Mouse (Mus musculus): ENCODE results near the gene Hdgf.
"Not testable (repeated sequence)": the region's sequence is repeated elsewhere in the genome, so short reads cannot be mapped to it uniquely, and the experiment has no call there.

The Hdgf gene

DNA sequence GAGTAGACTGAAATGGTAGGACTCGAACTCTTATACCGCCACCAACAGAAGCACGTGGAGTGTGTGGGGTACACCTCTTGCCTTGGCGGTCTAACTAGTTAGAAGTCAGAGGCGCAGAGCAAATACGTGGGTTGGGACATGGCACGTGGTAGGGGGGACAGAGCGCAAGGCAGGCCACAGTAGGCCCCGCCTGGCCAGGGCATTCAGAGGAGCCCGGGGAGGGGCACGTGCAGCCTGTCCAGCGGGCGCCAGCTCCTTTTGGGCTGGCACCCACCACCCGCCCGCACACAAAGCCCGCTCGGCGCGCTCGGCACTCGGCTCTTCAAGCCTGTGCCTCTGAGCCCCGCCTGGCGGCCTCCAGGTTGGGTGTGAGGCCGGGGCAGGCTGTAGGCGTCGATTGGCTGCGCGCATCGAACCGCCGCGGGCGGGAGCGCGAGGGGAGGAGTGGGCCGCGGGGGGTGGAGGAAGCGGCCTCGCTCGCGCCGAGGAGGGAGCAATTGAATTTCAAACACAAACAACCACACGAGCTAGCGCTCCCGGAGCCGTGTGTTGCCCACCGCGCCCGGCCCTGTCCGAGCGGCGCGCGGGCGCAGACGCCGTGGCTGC is at the start of gene Hdgf:
Hdgf (plus strand) TSS at position 442 of the 606 bp plus-strand sequence.
- DNase-seq (ENCODE audit: low read depth, low spot score), result peak; percentile 97

DNA sequence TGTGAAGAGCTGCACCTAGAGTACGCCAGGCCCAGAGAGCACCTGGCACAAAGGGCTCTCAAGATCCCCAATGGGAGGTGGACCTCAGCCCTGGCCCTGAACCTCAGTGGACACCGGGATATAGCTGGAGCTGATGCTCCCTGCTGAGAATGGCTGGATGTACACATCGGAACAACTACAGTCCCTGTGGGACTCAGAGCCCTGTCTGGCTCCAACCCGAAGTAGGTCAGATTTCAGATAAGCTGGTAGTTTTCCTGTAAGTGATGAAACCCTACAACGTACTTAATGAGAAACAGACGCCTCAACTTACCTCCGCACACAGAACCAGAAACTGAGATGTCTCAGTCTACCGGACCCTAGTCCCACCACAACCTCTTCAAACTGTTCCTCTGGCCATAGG is 48.5 kb upstream of the Hdgf start:
- no peak for DNase-seq (ENCODE audit: low read depth, low spot score)

DNA sequence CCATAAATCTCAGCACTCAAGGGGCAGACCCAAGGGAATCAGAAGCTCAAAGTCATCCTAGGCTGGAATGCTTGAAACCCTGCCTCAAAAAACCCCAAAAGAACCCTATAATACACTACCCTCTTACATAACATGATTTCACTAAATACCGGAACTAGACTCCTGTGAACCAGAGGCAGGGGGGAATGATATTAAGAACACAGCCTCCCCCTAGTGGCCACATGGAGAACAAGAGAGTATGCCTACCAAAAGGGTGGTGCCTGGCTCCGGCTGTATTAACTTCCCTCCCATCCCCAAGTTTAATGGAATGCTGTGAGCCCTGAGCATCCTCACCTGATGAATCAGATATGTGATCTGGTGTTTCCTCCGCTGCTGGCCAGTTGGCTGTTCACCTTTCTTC is 46.3 kb upstream of the Hdgf start:
- DNase-seq (ENCODE audit: low read depth, low spot score), result peak; percentile 65

DNA sequence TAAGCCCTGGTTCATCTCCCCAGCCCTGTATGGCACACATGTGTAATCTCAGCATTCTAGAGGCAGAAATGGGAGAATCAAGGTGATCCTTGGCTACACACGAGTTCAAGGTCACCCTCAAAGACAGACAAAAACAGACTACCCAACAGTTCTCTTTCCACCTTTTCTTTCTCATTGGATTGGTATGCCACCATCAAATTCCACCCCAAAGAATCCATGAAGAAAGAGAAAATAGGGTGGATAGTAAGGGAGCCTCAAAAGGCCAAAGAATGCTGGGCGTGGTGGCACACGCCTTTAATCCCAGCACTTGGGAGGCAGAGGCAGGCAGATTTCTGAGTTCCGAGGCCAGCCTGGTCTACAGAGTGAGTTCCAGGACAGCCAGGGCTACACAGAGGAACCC is 42.0 kb upstream of the Hdgf start:
- DNase-seq (ENCODE audit: low read depth, low spot score), result not testable (repeated sequence)

DNA sequence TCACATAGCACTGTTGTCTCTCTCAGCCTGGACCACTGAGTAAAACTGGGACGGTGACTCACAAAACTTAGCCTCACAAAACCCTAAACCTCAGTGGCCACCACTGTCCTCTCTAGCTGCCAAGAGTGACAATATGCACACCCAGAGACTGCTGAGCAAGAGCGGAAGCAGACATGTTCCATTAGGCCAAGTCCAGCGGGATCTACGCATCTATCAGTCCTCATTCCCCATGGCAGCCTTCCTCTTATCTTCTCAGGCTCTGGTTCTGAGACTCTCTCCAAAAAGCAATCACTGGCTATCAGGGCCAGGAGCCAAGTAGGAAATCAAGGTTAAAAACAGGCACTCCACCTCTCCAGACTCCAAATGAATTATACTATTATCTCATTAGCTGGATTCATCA is 28.4 kb upstream of the Hdgf start:
- no peak for DNase-seq (ENCODE audit: low read depth, low spot score)

DNA sequence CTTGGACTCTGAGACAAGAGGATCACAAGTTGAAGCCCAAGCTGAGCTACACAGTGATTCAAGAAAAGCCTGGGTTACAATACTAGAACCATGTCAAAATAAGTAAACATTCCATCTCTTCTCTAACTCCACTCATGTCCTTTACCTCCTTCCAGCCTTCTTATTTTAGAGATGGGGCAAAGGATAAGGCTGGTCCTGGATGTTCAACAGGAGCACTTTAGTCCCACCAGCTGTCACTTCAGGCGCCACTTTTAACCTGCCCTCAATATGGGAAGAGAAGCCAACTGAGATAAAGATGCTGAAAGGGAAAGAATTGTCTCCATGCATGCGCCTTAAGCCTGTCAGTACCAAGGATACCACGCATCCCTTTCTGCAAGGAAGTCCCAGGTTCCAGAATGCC is 21.8 kb upstream of the Hdgf start:
- DNase-seq (ENCODE audit: low read depth, low spot score), result no peak

DNA sequence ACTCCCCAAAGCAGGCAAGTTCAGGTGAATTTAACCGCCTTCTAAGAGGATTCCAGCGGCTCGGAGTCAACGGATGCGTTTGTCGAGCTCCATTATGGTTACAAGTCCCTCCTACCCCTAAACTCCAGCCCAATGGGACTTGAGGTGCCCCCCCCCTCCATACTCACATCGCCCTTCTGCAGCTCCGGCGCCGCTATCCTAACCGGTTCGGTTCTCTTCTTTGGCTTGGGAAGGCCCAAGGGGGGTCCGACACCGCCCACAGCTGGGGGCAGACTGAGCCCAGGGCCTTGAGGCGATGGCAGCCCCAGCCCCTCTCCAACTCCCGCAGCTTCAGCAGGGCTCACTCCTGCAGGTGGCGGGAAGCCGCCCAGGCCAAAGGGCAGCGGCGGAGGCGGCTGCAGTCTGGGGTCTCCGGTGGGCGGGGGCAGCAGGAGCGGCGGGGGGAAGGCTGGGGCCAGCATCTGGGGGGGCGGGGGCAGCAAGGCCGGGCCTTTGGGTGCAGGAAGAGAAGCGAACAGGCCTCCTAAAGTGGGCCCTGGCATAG is 21.3 kb upstream of the Hdgf start:
- DNase-seq (ENCODE audit: low read depth, low spot score), result no peak

DNA sequence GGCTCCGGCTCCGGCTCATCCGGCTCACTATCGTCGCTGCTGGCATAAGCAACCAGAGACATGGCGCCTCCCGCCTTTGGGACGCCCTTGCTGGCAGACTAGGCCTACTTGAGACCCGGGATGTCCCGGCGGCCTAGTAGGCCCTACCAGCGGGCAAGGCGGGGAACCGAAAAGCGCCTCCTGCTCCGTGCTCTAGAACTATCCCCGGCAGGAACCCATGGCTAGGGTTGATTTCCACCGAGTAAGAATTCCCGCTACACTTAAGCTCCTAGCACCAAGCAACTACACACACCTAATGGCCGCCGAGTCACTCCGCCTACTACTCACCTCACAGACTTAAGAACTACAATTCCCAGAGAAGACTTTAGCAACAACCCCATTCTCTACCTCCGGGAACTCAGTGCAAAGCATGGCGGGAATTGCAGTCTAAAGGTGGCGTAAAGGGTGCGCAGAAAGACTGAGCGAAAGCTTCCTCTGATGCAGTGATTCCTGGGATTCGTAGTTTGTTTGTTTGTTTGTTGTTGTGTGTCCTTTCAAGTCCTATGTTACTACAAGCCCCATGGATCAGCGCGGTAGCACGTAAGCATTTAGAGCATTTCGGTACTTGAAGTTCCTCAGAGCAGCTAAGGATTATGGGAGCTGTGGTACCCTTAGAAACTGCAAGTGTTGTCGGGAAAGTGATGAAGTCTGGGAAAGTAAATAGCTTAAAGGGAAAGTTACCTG is 20.7 kb upstream of the Hdgf start, which contains the start of gene Prcc:
Prcc (minus strand) TSS at position 328 of the 723 bp plus-strand sequence.
- peak; percentile 99 for DNase-seq (ENCODE audit: low read depth, low spot score)

DNA sequence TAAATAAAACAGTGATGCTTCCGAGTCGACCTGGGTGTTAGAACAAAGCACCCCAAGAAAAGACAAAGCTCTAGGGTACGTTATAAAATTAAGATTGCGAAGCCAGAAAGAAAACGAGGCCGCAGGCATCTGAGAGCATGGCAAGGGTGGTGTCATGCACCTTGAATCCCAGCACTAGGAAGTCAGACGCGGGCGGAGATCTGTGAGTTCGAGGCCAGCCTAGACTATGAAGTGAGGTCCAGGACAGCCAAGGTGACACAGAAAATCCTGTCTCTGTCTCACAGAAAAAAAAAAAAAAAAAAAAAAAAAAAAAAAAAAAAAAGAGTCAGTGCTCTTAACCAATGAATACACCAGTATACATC is 20.1 kb upstream of the Hdgf start:
- DNase-seq (ENCODE audit: low read depth, low spot score), result no peak

DNA sequence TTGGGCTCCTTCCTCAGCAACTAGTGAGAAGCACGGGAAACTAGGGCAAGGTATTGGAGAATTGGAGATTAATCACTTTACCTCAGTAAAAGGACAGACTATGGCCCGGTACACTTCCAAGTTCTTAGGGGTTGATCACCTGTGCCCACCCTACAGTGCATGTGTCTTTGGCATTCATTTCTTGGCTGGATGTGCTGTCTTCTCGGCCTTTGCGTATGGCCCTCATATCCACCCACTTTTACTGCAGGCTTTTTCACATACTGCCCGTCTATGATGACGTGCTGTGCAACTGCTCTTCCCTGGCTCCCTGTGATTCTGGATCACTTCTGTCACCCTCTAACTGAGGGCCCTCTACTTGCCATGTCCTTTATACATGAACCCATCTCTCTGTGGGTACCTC is 19.7 kb upstream of the Hdgf start:
- DNase-seq (ENCODE audit: low read depth, low spot score), result no peak

DNA sequence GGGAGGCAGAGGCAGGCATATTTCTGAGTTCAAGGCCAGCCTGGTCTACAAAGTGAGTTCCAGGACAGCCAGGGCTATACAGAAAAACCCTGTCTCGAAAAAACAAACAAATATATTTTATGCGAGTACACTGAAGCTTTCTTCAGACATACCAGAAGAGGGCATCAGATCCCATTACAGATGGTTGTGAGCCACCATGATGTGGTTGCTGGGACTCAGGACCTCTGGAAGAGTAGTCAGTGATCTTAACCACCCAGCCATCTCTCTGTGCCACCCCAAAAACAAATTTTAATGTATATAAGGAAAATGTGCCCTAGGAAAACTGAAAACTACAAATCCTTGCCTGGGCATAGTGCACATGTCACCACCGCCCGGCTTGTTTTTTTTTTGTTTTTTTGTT is 18.7 kb upstream of the Hdgf start:
- DNase-seq (ENCODE audit: low read depth, low spot score), result not testable (repeated sequence)

DNA sequence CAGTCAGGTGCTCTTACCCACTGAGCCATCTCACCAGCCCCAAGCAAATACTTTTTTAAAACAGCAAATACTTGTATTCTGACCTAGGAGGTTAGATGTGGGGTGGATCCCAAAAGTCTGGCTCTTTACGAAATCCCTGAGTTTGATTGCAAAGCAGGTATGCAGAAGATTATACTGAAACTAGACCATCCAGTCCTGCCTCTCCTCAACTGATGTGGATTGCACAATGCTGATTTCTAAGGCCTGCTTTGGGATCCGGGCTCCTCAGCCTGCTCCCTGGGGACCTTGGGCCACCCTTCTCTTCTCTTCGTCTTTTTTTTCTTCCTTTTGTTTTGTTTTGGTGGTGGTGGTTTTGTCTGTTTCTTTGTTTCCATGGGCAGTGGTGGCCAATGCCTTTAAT is 14.6 kb upstream of the Hdgf start:
- no peak for DNase-seq (ENCODE audit: low read depth, low spot score)

DNA sequence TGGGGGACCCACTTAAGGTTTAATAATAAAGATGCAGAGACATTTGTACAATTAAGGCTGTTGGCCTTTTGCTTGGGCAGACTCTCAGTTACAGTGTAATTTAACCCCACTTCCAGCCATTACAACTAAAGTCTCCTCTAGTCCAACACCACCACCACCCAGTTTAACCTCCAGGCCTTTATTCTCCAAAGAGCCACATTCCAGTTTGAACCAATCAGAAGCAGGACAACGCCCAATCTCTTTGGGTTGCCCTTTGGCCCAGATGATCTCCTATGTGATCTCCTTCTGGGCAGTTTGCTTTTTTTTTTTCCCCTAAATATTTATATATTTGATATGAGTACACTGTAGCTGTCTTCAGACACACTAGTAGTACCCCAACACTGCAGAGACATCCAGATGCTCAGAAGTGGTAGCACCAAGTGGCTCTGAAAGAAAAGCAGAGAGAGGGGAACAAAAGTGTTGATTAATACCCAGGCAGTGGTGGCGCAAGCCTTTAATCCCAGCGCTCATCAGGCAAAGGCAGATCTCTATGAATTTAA is 12.7 kb upstream of the Hdgf start:
- DNase-seq (ENCODE audit: low read depth, low spot score), result no peak

DNA sequence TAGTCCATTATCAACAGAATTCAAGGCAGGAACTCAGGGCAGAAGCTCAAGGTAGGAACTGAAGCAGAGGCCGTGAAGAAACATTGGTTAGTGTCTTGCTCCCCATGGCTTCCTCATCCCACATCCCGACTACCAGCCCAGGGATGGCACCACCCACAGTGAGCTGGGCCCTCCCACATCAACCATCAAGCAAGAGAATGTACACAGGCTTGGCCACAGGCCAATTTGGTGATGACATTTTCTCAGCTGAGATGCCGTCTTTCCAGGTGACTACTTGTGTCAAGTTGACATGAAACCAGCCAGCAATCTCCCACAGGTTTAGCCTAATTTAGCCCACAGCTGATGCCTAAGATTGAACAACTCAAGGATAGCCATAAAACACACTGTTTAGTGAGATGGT is 6.9 kb upstream of the Hdgf start:
- no peak for DNase-seq (ENCODE audit: low read depth, low spot score)

DNA sequence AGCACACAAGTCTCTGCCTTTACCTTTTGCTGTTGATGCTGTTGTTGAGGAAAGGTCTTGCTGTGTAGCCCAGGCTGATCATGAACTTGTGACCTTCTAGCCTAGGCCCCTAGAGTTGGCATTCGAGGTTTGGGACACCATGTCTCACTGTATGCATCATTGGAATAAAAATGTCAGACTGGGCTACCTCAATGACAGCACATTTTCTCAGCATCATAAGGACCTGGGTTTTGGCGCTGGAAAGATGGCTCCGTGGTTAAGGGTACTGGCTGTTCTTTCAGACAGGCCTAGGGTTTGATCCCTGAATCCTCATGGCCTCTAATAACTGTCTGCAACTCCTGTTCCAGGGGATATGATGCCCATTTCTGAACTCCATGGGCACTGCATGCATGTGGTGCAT is 6.3 kb upstream of the Hdgf start:
- DNase-seq (ENCODE audit: low read depth, low spot score), result no peak

DNA sequence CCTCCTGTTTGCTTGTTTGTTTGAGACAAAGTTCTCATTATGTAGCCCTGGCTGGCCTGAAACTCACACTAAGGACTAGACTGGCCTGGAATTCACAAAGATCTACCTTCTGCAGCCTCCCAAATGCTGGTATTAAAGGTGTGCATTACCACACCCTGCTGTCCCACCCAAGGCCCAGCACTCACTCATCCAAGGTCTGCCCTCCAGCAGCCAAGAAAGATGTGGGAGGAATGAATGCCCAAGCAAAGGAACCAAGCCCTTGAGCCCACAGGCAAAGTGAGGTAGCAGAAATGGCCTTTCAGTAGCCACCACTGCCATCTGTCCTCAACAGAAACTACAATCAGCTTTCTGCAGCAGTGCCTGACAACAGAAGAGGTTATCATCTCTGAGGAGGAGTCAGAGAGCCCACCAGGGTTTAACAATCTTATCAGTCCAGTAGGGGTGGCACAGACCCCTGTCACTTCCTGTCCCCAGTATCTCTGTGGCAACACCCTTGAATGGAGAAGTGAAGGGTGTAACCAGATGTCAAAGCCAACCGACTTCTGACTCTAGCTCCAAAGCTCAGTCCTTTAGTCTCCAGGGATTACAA is 5.0 kb upstream of the Hdgf start:
- DNase-seq (ENCODE audit: low read depth, low spot score), result no peak

DNA sequence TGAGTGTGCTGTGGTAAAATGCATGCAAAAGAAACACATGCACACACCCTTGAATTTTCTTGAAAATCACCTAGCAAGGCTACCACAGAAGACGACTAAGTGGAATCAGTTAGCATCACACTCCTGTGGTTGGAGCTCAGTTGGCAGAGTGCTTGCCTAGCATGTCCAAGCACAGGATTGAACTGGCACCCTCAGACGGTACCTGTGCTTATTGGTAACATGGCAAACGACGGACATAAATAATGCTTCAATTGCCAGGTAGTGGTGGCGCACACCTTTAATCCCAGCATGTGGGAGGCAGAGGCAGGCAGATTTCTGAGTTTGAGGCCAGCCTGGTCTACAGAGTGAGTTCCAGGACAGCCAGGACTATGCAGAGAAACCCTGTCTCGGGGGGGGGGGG is 4.2 kb upstream of the Hdgf start:
- DNase-seq (ENCODE audit: low read depth, low spot score), result not testable (repeated sequence)

DNA sequence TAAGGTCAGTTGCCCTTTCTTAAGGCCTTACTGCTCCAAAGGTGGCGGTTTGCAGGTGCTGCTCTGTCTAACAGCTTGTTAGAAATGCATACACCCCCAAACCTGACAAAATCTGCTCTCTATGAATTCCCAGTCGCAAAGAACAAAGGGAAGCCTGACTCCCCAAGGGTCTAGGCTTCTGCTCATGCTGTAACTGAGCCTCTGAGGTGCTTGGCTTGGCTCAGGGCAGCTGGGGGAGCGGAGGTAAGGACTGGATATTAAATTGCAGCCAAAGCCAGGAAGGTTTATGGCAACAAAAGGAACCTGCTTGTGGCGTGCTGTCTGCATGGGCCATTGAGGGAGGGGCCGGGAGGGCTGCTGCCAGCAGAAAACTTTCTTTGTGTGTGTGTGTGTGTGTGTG is 2.3 kb upstream of the Hdgf start:
- no peak for DNase-seq (ENCODE audit: low read depth, low spot score)

DNA sequence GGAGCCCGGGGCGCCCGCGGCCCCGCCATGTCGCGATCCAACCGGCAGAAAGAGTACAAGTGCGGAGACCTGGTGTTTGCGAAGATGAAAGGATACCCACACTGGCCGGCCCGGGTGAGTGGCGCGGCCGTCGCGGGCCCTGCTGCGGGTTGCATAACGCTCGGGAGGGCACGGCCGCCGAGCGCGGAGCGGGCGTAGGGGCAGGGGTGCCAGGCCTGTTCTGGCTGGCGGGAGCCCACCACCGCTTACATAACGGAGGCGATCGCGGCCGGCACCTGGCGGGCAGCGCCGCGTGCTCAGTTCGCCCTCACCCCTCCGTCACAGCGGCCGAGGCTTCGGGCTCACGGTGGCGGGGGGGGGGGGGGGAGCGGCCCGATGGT is 470 bp downstream of the Hdgf start:
- DNase-seq (ENCODE audit: low read depth, low spot score), result peak; percentile 93

DNA sequence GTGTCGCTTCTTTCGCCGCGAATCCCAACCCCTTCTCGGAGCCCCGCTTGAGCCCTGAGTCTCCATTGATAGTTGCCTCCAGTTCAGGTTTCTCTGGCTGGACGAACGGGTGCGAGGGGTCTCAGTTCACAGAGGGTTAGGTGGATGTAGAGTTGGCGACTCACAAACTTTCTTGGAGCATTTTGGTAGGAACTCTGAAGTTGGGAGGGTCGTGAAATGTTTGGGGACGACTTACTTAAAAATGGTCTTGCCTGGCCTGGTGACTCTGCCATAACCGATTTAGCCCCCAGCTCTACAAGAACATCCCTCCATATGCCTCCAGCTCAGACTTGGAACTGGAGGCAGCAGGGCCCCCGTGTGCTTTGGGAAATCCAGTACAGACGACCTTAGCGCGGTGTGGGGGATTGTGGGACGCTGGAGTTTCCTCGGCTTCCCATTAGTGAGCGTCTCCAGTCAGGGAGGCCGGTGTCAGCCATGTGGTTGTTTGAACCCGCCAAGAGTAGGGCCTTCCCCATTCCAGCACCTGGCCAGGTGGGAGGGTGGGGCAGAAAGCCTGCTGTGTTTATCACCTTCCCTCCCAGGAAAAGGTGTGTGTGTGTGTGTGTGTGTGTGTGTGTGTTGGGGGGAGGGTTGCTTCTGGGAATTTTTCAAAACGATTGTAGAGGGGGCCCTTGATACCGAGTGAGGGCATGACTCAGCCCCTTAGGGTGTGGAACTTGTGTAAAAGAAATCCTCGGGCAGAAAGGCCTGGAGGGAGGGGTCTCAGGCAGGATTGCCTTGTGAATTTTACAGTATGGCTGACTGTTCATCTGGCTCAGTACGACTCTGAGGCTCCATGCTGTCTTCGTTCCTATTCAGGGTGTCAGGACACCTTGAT is 1.1 kb downstream of the Hdgf start:
- DNase-seq (ENCODE audit: low read depth, low spot score), result peak; percentile 71

DNA sequence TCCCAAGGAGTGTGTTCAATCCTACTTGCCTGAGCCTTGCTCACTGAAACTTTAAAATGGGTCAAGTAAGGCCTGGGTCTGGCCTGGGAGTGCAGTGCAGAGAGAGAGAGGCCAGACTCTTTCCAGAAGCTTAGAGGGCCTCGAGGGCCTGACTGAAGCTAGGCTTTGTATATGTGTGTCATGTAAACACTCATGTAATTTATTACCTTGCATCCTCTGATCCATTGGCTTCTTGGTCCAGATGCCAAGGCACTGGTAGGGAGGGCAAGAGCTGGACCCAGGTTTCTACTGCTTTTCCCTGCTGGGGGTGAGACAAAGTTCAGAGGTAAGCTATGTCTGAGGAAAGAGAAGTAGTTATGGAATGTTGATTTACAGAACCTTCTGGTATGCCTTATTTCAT is 1.8 kb downstream of the Hdgf start:
- no peak for DNase-seq (ENCODE audit: low read depth, low spot score)

DNA sequence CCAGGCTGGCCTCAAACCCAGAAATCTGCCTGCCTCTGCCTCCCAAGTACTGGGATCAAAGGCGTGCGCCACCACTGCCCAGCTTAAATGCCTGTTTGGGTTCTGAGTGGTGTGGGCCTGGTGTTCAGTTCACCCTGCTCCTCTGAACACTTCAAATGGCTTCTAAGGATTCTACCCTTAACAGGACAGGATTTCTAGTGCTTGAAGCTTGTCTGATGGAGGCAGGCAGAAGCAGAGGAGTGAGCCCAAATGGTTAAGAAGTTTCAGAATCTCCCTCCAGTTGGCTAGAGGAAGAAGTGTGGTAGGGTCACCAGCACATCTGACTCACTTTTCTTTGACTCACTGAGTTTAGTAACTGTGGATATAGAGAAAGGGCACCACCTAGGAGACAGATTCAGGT is 3.3 kb downstream of the Hdgf start:
- no peak for DNase-seq (ENCODE audit: low read depth, low spot score)

Data from skeletal muscle tissue, adult 2 months (tissue).